Mouse (Mus musculus): Measurements from ENCODE around the gene Rpl10.

- no peak for TF ChIP-seq CTCF (conservative IDR thresholded peaks at IDR 0.05; ENCODE audit: low read length)
- TF ChIP-seq NANOG (IDR thresholded peaks at IDR 0.05; ENCODE audit: borderline replicate concordance, low read length): no peak
- no peak for TF ChIP-seq POU5F1 (IDR thresholded peaks at IDR 0.05; ENCODE audit: borderline replicate concordance, low read length)
These were observed 26.2 kb downstream of the Rpl10 start, which contains the start of gene Atp6ap1 for GRCm38 (mm10) chrX:74296538-74297448.
